Mouse (Mus musculus) brain, embryonic 18.5 days (tissue): ENCODE data around the gene Il4i1.

Experiments
- DNase-seq: peaks from one replicate; pipeline ENCODE4 v3.0.0-alpha.2; 2012; ENCODE audit warnings: low read depth, low spot score

Il4i1 gene

DNA sequence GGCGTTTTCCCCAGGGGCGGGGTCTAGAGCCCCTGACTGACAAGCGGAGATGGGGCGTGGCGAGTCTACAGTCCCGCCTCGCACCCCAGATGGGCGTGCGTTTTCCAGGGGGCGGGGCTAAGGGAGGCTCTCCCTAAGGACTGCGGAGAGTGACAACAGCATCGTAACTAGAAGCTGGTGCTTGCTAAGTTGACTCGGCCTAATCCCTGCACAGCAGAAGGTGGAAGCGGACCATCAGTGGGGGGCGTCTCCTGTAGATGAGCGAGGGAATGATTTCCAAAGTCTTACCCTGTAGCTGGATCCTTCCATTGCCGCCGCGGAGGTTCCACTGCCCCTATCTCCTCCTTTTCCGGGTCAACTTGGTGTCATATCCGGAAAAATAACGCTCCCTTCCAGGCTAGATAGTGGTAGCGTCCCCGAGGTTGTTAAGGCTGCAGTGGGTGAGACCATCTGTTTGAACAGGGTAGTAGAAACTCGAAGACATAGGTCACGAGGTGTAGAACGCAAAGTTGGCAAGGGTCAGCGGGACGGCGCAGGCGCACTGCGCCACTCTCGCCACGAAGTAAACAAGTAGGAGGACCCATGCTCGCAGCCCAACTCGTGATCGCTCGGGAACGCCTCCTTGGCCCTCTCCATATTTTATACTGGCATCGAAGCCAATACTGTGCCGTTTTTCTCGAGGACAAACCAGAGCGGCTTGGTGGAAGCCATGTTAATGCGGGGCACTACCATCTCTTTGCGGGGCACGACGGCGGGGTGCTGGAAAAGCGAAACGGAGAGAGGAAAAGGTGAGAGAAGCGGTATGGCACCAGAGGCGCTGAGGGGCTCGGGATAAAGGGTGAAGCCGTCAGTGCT lies 32.6 kb downstream of the Il4i1 start, which contains the start of the genes Akt1s1 and Tbc1d17:
Akt1s1 (plus strand) TSS at position 431 of the 855 bp plus-strand sequence.
Tbc1d17 (minus strand) TSS at position 519 of the 855 bp plus-strand sequence.
- DNase-seq, result peak; percentile 99

DNA sequence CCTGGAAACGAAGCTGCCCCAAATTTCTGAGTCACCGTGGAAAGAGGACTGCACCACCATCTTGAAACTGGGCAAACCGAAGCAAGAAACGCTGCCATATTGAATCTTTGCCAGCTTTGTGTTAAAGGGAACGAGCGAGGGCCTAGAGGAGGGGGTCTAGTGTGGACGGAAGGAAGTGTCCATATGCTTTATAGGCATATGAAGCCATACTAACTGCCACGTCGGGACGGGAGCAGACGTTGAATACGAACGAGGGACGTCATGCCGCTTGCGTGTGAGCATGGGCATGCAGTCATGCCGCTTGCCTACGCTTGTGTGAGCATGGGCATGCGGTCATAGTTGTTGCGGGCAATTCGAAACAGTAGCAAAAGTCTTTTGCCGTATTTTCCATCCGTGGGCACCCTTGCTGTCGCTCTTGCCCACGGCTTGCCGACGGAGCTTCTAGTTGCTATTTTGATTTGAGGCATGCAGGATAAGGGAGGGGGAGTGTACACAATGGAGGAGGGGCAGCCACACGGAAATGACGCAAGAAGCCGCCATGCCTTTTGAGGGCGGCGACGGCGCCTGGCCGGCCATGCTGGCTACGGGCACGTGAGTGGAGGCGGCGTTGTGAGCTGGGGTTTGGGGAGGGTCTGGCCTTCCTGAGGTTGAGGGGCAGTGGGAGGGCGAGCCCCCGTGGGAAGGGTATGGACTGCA lies 33.4 kb downstream of the Il4i1 start:
- peak; percentile 96 for DNase-seq

DNA sequence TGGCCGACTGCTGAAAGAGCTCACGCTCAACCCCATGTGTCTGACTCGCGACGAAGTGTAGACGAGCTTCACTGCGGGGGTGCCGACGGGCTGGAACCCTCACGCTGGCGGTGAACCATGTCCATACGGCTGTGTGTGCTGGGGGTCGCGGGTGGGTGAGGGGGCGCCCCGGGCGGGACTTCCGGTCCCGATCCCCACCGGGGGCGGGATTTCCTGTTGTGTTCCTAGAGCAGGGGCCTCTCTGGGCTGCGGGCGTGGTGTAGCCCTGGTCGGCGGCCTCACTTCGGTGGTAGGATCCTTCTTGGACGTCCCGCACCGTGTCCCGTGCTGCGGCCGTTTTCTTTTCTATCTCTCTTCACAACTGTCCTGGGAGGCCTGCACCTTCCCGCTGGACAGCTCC lies 34.0 kb downstream of the Il4i1 start:
- DNase-seq, result no peak

DNA sequence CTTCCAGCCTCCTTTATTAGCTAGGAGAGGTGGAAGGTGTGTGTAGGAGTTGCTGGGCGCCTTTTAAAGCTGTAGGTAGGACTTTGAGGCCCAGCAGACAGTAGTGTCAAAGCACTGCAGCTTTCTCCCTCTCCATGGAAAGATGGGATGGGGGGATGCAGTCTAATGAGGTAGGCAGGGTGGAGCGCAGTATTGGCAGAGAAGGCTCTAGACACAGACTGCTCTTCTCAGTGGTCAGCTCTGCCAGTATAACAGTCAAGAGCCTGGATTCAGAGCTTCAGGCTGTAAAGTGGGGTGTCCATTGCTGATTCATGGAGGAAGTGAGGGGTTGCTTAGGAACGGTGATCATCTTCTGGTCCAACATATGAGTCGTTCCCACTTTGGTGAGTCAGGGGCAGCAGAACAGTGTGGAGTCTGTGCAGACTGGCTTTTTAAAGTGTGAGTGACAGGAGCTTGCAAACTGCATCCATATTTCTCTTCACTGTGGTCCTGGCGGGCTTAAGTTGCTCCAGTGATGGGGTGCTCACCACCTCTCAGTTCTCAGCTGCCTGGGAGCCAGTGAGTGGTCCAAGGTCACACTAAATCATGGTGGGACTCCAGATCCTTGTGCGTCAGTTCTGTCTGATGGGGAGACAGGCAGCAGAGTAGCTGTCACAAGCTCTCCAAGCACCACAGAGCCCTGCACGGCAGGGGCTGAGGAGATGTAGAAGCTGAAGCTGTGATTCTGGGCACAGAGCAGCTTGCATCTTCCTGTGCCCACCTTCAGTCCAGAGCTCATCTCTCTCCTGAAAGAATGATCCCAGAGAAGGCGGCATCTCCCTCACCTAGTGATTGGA lies 34.8 kb downstream of the Il4i1 start:
- no peak for DNase-seq

DNA sequence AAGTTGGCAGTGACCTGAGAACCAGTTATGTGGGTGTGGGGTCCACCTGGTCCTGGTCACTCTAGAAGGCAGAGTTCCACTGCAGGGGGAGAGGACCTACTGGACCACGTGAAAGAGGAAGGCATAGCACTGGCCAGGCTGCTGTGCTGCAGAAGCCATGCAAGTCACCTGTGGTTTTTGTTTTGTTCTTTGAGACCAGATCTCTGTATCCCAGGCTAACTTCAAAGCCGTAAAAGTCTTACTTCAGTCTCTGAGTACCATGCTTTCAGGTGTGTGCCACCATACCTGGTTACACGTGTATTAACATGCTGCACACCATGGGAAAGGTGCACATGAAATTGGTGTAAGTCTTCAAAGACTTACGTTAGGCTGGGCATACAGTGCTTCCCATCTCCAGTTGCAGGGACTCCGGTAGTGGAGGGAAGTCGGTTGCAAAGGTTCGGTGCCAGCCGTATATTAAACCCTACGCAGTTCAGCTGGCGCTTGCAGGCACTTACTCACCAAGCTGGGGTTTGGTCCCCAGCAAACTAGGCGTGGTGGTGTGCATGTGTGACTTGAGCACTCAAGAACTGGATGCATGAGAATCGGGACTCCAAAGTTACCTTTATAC lies 35.5 kb downstream of the Il4i1 start:
- no peak for DNase-seq

- DNase-seq, result no peak
Observed at GRCm38 (mm10) chr7:44852259-44853027, 36.3 kb downstream of the Il4i1 start.

DNA sequence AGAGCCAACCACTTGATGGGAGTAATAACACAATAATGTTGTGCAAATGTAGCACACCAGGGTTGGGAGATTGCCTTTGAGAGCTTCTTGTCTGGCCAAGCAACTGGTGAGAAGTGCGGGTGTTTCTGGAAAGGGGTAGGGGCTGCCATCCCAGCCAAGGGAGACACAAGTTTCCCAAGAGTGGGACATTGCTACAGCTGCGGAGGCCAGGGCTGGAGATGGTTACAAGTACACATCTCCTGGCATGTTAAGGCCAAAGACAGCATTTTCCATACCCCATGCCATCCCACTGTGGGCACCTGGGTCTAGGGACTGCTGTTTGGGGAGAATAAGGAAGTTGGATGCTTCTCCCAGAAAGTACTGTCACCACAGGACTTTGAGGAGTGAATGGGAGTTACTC lies 36.9 kb downstream of the Il4i1 start:
- DNase-seq, result no peak

- DNase-seq, result no peak
Observed at GRCm38 (mm10) chr7:44853596-44854355, 37.6 kb downstream of the Il4i1 start.

DNA sequence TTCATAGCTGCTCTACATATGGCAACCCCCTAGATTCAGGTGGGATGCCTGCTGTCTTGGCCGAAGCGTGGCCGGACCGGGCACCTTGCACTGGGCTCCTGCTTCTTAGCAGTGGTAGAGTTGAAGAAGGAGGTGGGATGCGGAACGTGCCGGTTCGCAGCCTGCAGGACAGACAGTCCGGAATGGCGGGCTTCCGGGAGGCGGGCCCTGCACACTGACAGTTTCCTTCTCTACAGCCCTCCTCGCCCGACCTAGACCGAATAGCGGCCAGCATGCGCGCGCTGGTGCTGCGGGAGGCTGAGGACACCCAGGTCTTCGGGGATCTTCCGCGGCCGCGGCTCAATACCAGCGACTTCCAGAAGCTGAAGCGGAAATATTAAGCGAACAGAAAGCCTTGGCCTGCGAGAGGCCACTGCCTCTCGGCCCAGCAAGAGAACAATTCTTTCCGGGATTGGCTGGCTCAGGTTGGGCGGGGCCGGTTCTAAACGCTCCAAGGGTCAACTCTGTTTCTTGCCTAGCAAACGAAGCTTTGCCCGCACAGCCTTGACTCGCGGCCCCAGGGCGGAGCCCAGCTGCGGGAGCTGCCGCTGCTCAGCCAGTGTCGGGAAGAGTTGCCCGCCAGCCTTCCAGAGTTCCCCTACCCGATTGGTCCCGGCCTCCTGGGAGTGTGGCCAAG lies 38.3 kb downstream of the Il4i1 start:
- DNase-seq, result no peak

GRCm38 (mm10) chr7:44855036-44855435 lies 38.8 kb downstream of the Il4i1 start:
- DNase-seq, result no peak

- no peak for DNase-seq
Observed at GRCm38 (mm10) chr7:44856265-44856916, 40.2 kb downstream of the Il4i1 start.

GRCm38 (mm10) chr7:44857042-44857552 lies 40.9 kb downstream of the Il4i1 start, which contains the start of gene Pnkp:
Gene Pnkp (plus strand): TSS chr7:44857139.
- DNase-seq, result peak; percentile 88

GRCm38 (mm10) chr7:44857905-44858304 lies 41.7 kb downstream of the Il4i1 start:
- DNase-seq, result no peak

- DNase-seq, result no peak
Observed at GRCm38 (mm10) chr7:44859896-44860295, 43.7 kb downstream of the Il4i1 start.

DNA sequence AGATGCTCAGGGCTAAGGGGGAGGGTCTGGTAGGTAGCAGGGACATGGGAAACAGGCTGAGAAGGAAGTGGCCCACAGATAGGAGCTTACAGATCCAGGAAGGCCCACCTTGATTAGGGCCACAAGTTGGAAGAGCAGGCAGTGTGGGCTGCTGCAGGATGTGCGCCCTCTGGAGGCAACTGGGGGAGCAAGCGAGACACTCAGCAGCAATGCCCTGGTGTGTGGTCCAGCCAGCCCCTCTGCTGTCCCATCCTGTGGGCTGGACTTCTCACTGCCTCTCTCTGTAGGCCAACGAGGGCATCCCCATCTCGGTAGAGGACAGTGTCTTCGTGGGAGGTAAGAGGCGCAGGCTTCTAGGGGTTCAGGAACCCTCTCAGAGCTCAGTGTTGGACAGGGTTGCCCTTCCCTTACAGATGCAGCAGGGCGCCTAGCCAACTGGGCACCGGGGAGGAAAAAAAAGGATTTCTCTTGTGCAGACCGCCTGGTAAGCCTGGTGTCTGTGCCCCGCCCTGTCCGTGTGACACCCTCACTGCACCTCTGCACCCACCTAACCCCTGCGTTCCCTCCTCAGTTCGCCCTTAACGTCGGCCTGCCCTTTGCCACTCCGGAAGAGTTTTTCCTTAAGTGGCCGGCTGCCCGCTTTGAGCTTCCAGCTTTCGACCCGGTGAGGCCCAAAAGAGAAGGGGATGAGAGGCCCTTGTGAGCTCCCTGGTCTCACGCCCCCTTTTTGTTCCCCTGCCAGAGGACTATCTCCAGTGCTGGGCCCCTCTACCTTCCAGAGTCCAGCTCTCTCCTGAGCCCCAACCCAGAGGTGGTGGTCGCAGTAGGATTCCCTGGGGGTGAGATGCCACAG lies 44.6 kb downstream of the Il4i1 start:
- no peak for DNase-seq

- no peak for DNase-seq
Observed at GRCm38 (mm10) chr7:44861429-44861816, 45.2 kb downstream of the Il4i1 start.

GRCm38 (mm10) chr7:44862434-44862833 lies 46.2 kb downstream of the Il4i1 start:
- DNase-seq, result no peak

GRCm38 (mm10) chr7:44863210-44863609 lies 47.0 kb downstream of the Il4i1 start:
- DNase-seq, result no peak
